Mouse (Mus musculus): Measurements from ENCODE around the gene Lrp11.

DNA sequence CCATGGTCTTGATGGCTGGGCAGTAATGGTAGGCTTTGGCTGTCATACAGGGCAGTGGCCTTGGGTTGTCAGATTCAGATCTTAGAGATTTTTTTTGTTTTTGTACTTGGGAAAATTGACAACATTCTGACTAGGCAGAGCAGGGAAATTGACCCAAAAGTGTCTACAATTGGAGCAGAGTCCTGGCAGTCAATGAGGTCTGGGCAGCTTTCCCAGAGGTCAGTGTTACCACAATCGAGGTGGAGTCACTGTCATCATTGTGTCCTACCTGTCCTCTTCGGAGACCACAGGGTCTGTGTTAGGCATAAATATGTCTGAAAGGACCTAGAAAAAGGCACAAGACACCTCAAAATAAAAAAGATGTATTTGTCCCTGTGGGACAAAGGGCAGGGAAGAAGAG, 2.8 kb upstream of the Lrp11 start:
- TF ChIP-seq CTCF (IDR thresholded peaks at IDR 0.05; ENCODE audit: extremely low read depth, insufficient read depth, insufficient read length, insufficient replicate concordance) (no peak), POLR2A (IDR thresholded peaks at IDR 0.05; ENCODE audit: low read depth, low read length) (no peak)

Measured in spleen, adult 2 months (tissue).